Mouse (Mus musculus) kidney, postnatal 4 days (tissue): ENCODE results near the gene Ola1.

ENCODE experiments used
- DNase-seq, 2 experiments: peaks; one replicate each; pipeline ENCODE4 v3.0.0; 2021; ENCODE audit warnings: mixed read lengths in 2 of 2

Ola1 gene

GRCm38 (mm10) chr2:73143732-73144131 lies 75.0 kb downstream of the Ola1 start:
- no peak for DNase-seq

GRCm38 (mm10) chr2:73142832-73143470 lies 75.8 kb downstream of the Ola1 start:
- peak; percentile 7 to 24 for DNase-seq

GRCm38 (mm10) chr2:73132897-73133296 lies 85.8 kb downstream of the Ola1 start:
- no peak for DNase-seq

- no peak for DNase-seq
These were observed 91.0 kb downstream of the Ola1 start for GRCm38 (mm10) chr2:73127686-73128085.

- DNase-seq: no peak
These were observed 99.9 kb downstream of the Ola1 start for GRCm38 (mm10) chr2:73118781-73119180.

- DNase-seq: no peak
These were observed 111.6 kb downstream of the Ola1 start for GRCm38 (mm10) chr2:73107089-73107488.

- no peak for DNase-seq
These were observed 122.2 kb downstream of the Ola1 start for GRCm38 (mm10) chr2:73096491-73096890.

GRCm38 (mm10) chr2:73095300-73095699 lies 123.4 kb downstream of the Ola1 start:
- no peak for DNase-seq

- DNase-seq: no peak
These were observed 125.7 kb downstream of the Ola1 start for GRCm38 (mm10) chr2:73093032-73093431.

- DNase-seq: no peak
These were observed 127.4 kb downstream of the Ola1 start for GRCm38 (mm10) chr2:73091302-73091701.

- DNase-seq: no peak
These were observed 131.1 kb downstream of the Ola1 start for GRCm38 (mm10) chr2:73087641-73088040.

- DNase-seq: peak; percentile 61 to 66
These were observed 132.9 kb downstream of the Ola1 start for GRCm38 (mm10) chr2:73085669-73086304.

GRCm38 (mm10) chr2:73082476-73082875 lies 136.2 kb downstream of the Ola1 start:
- no peak for DNase-seq

- DNase-seq: no peak
These were observed 136.9 kb downstream of the Ola1 start for GRCm38 (mm10) chr2:73081861-73082260.

- no peak for DNase-seq
These were observed 138.6 kb downstream of the Ola1 start for GRCm38 (mm10) chr2:73080084-73080483.

GRCm38 (mm10) chr2:73079311-73079710 lies 139.4 kb downstream of the Ola1 start:
- DNase-seq: no peak

- DNase-seq: no peak
These were observed 144.8 kb downstream of the Ola1 start for GRCm38 (mm10) chr2:73073811-73074472.

- no peak for DNase-seq
These were observed 147.5 kb downstream of the Ola1 start for GRCm38 (mm10) chr2:73071201-73071600.

- no peak for DNase-seq
These were observed 148.2 kb downstream of the Ola1 start for GRCm38 (mm10) chr2:73070449-73071076.

GRCm38 (mm10) chr2:73069223-73069825 lies 149.4 kb downstream of the Ola1 start:
- no peak for DNase-seq

- DNase-seq: peak; percentile 64 to 72
These were observed 152.2 kb downstream of the Ola1 start for GRCm38 (mm10) chr2:73066307-73067167.
